Mouse (Mus musculus): Measurements from ENCODE around the gene Pfas.

Gene Pfas

DNA sequence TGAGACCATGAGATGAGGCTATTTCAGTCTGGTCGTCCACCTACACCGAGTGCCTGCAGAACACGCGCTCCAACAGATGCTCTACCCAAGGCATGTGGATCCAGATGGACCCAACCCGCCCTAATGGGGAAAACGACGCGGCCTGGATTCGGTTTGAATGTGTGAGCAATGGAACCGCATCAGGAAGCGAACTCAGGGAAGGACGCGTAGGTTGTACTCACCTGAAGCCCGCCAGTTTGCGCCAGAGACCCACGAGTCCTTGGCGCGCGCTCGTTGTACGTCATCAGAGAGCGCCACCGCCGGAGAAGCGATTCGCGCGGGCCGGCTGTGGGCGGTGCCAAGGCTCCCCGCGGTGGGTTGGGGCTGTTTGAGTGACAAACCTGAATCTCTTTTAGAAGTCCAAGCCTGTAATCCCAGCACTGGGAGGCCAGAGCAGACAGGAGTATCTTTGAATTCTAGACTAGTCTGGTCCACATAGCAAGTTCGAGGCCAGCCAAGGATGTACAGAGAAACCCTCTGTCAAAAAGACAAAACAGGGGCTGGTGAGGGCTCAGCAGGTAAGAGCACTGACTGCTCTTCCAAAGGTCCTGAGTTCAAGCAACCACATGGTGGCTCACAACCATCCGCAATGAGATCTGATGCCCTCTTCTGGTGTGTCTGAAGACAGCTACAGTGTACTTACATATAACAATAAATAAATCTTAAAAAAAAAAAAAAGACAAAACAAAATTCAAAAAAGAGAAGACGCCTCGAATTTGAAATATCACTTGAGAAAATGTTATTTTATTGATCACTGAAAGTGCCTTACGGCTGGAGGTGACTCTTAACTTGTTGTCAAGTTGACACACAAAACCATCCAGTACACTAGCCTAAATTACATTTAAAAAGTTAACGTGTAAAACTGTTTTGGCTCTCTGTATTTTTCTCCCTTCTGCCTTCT lies at the start of gene Pfas:
Pfas (minus strand) TSS at position 279 of the 940 bp plus-strand sequence.
- peak; percentile 89 to 92 for DNase-seq

DNA sequence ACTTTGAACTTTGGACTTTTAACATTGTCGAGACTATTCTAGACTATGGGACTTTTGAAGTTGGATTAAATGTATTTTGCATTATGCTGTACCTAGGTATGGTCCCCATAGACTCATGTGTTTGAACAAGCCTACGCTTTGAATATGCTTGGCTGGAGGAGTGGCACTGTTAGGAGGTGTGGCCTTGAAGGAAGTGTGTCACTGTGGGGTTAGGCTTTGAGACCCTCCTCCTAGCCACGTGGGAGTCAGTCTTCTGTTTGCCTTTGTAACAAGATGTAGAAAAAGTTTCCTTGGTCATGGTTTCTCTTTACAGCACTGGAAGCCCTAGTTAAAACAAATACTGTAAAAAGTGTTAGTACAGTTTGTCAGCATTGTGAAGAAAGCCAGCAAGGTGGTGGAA lies 45.6 kb upstream of the Pfas start:
- no peak for DNase-seq

DNA sequence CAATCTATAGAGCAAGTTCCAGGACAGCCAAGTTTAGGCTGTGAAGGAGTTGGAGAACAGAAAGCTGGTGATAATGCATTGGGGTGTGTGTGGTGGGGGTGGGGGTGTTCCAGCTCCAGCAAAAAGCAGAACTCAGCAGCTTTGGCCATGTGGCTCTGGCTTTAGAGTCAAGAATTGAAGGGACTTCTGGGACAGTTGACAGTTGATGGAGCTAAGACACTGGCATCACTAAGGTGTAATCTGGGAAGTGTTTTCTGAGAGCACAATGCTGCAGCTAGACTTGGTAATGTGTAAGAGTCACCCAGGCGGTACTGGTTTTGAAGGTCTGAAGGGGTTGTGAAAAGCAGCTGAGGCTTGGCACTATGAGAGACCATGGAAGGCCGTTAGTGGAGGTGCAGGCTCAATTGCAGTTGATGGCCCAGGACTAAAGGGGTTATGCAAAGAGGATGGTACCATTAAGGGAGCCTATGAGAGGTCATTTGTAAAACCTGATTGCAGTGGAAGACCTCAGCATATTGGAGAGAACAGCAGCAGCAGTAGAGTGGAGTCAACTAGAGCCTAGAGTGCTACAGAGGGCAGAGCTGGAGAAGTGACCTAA lies 44.7 kb upstream of the Pfas start:
- DNase-seq = no peak

DNA sequence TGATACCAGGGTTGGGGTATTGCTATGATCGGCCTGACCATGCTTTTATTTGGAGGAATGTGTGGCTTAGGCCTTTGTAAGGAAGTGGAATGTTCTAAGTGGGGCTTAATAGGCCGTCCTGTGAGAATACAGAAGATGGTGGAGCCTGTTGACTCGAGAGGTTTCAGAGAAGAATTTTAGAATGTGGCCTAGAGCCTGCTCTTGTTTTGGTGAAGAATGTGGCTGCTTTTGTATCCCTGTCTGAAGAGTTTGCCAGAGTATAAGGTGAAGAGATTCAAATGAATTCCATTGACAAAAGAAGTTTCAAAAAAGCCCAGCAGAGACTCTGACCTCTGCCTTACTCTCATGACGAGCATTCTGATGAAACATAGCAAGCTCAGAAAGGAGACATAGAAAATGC lies 43.5 kb upstream of the Pfas start:
- DNase-seq = no peak

DNA sequence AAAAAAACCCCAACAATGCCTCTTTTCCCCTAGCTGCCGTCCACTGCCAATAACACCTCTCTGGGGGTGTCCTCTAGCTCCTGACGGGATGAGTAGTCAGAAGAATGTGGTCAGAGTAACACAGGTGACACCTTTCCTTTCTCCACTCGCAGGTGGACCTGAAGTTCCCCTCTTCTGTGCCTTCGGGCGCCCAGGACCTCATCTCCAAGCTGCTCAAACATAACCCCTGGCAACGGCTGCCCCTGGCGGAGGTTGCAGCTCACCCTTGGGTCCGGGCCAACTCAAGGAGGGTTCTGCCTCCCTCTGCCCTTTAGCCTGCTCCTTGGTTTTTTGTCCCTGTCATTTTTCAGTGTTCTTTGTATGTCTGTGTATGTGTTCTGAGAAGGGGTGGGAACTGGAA lies 42.5 kb upstream of the Pfas start:
- peak in 1 of 2 experiments; percentile 3 for DNase-seq

DNA sequence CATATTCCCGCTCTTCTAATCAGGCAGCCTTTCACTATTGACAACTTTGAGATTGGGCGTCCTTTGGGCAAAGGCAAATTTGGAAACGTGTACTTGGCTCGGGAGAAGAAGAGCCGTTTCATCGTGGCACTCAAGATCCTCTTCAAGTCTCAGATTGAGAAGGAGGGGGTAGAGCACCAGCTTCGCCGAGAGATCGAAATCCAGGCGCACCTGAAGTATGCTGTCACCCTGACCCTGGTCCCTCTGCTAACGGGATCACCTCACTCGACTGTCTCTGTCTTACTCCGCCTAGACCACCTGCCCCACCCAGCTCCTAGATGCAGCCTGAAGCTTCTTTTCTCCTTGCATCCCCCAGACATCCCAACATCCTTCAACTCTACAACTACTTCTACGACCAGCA lies 39.9 kb upstream of the Pfas start:
- DNase-seq = no peak

DNA sequence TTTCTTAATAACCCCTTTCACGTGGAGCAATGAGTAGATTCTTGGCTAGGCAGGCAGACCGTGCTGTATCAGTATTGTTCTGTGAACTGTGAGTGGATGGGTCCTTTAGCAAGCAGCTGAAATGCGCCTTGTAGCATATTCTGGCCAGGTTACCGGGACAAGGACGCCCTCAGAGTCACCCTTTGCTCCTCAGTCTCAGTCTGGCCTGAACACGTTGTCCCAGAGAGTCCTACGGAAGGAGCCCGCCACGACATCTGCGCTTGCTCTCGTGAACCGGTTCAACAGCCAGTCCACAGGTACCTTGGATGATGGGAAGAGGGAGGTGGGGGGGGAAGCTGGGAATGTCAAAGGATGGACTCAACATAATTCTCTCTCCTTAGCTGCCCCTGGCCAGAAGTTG lies 39.3 kb upstream of the Pfas start:
- DNase-seq = no peak

DNA sequence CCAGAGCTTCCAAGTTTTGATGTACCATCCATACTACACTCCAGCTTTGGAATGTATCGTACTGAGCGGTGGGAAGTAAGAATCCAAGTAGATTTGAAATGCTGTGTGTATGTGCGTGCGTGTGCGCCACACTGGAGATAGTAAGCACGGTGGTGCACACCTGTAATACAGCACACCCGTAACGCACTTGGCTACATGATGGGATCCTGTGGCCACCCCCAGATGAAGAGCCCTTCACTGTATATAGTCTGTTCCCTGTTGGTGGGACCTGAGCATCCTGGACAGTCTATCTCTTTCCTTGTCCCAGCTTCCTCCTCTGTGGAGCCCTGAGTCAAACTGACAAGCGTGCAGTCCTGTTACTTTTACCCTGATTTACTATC lies 38.1 kb upstream of the Pfas start:
- peak in 1 of 2 experiments; percentile 5 for DNase-seq

DNA sequence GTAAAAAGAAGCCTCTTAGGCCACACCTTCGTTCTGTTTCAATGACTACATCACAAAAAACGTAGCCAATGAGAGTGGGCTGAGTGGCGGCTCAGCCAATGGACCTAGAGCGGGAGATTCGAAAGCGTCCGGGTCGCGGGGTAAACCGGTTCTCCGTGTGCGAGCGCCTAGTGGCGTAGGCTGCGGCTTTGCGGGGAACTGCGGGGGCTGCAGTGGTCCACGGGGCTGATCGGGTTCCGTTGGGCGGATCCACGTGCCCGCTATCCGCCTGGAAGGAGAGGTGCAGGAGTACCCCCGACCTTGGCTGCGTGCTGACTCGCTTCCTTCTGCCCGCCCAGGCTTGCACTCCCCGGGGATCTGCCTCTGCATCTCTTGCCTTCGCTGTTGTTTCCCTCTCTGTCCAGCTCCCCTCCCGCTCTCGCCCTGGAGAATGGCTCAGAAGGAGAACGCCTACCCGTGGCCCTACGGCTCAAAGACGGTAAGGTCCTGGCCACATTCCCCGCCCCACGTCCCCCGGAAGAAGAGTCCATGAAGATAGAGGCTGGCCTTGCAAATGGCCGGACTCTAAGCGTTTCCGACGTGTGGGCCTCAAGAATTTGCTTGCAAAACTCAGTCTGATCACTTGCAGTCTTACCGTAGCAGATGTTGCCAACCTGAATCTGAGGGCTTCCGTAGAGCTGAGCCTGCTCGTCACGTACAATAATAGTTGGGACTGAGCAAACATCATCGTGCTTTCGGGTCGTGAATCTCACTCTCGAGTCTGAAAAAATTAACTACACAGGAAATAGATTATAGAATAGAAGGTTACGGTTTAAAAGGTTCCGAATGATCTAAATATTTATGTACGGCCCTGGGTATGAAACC lies 37.5 kb upstream of the Pfas start, which contains the start of gene Aurkb:
Aurkb (plus strand) TSS at position 117 of the 864 bp plus-strand sequence.
- DNase-seq = peak; percentile 79 to 84

DNA sequence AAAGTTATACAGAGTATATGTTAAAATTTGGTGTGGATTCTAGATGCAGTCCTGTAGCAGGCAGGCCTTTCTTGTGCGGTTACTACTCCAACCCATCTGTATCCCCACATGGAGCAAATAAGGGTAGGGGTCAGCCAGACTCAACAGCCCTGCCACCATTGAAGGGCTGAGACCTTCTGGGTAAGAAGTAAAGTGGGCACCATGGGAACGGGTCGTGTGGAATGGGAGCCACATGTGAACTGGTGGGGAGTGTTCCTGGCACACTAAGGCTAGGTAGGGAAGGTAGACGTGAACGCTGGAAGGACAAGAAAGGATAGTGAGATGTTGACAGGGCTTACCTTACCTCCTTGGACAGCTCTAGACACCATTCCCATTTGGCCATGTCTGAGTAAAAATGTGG lies 29.9 kb upstream of the Pfas start:
- no peak for DNase-seq

DNA sequence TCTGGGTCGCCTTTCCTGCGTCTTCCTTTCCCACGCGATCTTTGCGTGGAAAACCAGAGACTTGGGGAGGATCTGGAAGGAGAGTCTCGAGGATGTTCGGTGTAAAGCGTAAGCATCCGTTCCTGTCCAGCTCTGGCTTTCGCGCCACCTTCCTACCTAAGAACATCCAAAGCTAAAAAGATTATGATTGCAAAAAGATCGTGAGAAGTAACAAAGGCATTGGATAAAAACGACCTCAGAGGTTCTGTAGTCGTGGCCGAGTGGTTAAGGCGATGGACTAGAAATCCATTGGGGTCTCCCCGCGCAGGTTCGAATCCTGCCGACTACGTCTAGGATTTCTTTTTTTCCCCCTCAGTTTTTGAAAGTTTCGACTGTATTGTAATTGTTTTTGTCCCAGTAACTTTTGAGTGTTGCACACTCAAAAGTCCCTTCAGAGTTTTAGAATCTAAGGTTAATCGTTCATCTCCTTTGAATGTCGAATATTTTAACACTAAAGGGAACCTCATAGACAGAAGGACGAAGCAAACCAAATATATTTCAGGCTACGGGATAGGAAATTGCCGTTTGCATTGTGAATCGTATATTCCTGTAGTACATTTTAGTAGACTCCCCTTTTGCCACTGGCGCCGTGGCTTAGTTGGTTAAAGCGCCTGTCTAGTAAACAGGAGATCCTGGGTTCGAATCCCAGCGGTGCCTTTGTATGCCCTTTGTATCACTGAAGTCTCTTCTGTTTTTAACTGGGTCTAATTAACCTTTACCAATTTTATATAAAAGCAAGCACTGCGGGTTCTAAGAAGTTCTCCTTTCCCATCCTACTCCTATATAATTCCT lies 29.2 kb upstream of the Pfas start:
- peak; percentile 85 for DNase-seq

DNA sequence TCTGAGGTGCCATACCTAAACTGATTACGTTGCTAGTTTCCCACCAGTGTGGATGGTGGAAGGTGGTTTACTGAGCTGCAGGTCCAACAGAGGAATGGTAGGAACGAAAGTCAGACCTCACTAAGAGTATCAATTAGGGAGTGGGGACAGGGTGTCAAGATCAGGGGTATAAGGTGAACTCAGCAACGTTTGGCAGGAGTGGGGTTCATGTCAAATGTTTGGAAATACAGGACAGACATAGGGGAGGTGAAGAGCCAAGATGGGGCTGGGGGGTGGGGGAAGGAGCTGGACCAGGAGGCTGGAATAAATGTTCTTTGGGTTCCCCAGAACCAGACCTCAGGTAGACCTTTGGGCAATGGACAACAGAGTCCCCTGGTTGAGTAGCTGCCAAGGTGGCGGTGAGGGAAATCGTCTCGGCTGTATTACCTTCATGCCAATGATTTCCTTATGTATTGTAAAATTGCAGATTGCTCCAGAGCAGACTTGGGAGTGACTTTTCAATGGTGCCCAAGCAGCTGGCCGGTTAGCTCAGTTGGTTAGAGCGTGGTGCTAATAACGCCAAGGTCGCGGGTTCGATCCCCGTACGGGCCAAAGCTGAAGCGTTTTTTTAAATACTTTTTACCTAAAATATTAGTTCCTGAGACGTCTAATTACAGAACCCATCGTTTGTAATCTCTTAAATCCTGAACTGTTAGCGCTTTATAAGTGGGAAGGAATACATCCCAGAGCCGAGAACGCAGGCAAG lies 28.4 kb upstream of the Pfas start:
- peak; percentile 79 to 82 for DNase-seq

DNA sequence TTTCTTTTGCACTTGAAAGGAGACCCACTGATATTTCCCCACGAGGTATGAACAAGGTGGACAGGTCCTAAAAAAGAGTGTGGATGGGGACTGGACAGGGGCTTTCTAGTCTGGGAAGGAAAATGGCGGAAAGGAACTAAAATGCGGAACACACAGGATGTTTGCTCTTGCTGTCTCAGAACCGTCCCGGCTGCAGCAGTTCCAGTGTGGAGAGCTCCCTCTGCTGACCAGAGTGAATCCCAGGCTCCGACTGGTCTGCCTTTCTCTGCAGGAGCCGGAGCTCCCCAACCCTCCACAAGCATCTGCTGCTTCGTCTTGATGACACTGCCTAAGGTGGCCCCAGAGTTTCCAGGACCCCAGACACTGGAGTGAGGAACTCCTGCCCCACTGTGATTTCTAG lies 27.6 kb upstream of the Pfas start:
- peak; percentile 78 to 84 for DNase-seq

DNA sequence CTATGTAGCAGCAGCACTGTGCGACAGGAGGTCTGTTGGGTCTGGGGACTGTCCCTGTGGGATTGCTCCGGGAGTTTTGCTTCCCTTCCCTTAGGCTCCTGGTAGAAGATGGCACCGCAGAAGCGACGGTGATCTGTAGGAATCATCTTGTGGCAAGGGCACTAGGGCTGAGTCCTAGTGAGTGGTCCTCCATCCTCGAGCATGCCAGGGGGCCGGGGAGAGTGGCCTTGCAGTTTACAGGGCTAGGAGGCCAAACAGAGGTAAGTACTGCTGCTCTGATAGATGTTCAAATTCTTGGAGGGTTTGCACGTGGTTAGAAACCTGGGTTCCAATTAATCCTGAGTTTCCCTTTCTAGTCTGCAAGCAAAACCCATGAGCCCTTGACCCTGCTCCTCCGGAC lies 27.2 kb upstream of the Pfas start:
- DNase-seq = no peak

DNA sequence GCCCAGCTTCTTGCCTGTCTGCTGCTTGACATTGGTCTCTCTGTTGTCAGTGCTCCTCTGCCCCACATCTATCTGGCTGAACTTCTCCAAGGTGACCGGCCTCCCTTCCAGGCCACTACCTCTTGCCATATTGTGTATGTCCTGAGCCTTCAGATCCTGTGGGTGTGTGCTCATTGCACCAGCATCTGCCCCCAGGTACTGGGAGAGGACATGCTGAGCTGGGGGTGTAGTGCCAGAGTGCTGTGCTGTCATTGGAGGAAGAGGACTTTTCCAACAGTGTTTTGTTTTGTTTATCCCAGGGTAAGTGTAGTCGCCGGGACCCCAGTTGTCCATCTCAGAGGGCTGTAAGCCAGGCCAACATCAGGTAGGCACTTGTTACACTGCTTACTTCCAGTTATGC lies 26.3 kb upstream of the Pfas start:
- no peak for DNase-seq

DNA sequence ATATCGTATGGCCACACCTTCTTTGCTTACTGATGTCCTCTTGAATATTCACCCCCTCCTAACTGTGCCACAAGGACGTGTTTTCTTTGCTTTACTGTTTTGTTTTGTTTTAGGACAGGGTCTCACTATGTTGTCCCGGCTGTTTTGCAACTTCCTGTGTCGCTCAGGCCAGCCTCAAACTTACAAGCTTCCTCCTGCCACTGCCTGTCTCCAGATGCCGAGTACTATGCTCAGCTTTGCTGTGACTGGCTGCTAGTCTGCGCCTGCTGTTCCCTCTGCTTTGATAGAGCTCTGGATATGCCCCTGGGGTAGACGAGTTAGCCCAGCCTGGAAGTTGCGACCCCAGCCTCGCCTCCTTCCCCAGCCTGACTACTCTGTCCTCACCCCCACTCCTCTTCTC lies 25.3 kb upstream of the Pfas start:
- DNase-seq = no peak

DNA sequence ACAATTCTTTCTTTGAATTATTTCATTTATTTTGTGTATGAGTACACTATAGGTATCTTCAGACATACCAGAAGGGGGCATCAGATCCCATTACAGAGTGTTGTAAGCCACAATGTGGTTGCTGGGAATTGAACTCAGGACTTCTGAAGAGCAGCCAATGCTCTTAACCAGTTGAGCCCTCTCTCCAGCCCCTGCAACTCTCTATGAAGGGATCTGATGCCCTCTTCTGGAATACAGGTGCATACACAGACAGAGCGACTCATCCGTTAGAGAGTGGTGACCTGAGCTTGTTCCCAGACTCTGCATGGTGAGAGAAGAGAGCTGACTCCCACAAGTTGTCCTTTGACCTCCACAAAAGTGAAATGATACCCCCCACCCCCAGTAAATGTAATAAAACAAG lies 20.5 kb upstream of the Pfas start:
- DNase-seq = no peak

DNA sequence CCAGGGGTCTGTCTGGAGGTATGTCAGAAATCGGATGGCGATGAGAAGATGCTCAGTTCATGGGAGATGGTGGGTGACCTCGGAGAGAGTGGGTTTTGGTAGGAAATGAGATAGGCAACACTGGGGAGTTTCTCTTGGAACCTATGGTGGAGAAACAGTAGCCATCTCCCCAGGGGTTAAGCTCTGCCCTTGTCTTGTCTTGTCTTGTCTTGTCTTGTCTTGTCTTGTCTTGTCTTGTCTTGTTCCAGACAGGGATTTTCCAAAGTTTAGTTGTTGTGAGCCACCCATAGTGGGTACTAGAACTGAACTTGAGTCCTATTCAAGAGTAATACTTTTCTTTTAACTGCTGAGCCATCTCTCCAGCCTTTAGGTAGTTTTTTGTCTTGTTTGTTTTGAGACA lies 18.3 kb upstream of the Pfas start:
- DNase-seq = no peak

DNA sequence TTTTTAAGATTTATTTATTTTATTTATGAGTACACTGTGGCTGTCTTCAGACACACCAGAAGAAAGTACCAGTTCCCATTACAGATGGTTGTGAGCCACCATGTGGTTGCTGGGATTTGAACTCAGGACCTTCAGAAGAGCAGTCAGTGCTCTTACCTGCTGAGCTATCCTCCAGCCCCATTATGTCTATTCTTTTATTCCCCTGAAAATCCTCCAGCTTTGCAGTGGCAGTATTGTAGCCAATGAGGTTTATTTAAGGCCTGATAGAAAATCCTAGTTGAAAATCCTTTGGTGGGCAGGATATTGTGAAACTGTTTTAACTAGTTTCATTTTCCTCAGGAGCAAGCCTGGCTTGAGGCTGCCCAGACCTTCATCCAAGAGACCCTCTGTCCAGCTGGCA lies 12.4 kb upstream of the Pfas start:
- no peak for DNase-seq

DNA sequence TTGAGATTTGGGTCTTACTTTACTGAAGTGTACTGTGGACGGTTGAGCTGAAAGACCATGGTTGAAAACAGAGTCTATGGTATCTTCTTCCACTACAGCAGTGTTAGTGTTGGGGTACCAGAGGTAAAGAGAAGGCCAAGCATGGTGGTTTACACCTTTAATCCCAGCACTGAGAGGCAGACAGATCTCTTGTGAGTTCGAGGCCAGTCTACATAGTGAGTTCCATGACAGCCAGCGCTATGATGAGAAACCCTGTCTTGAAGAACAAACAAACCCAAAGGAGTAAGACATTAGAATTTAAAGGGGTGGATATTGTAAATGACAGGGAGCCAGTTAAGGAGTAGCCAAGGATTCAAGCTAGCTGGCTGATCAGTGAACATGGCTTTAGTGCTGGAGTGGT lies 8.5 kb upstream of the Pfas start:
- no peak for DNase-seq

DNA sequence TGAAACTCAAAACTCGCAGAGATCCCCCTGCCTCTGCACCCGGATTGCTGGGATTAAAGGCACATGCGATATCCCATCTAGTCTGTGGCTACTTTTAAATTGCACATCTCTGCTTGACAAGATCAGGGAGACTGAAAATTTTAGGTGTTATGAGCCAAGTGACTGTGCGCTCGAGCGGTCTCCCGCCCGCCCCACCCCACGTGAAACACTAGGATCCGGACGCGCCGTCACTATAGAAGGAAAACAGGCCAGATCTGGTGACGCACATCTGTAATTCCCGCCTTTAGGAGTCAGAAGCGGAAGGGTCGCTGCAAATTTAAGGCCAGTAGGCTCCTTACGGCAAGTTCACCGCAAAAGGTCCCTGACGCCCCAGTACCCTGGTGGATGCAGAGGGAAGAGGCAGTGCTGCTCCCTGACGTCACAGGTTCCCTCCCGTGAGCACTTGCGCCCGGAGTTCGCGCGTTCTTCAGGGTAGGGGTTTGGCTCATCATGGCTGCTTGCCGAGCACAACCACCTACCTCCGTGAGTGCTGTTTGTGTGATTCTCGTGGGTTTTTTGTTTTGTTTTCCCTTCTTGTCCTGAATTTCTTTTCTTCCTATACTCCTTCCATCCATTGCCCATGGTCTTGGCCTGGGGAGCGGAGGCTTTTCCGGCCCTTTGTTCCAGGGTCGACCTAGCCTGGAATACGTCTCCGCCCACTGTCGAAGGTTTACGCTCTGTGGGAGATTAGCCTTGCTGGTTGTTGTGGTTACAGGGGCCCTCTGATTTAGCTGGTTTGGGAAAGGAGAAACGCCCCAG lies 7.6 kb upstream of the Pfas start, which contains the start of gene Ctc1:
Ctc1 (plus strand) TSS at position 268 of the 798 bp plus-strand sequence.
- DNase-seq = peak; percentile 86 to 89
